Mouse (Mus musculus) embryonic fibroblast, embryonic 13.5 days (primary cell): ENCODE measurements around the gene Cfap221.

Experiments
- CTCF ChIP-seq: IDR thresholded peaks from 2 replicates; pipeline ENCODE4 v1.5.1; 2011; ENCODE audit warnings: mild to moderate bottlenecking, control low read depth, low read length, moderate library complexity, borderline replicate concordance; ENCODE audit not compliant: insufficient read depth
- POLR2A ChIP-seq: IDR thresholded peaks from 2 replicates; pipeline ENCODE4 v1.6.1; 2011; ENCODE audit warnings: low read depth, mild to moderate bottlenecking, control low read depth, low read length, moderate library complexity

GRCm38 (mm10) chr1:119893600-119893999 lies 103.4 kb downstream of the Cfap221 start:
- no peak for TF ChIP-seq CTCF
- TF ChIP-seq POLR2A: no peak
